Mouse (Mus musculus): Measurements from ENCODE around the gene Prc1.
A peak's percentile ranks its signal among the peaks of the same experiment; 100 is the strongest.
"Not testable (repeated sequence)": the region's sequence is repeated elsewhere in the genome, so short reads cannot be mapped to it uniquely, and the experiment has no call there.

The Prc1 gene

GRCm38 (mm10) chr7:80284391-80284790 lies 9.9 kb upstream of the Prc1 start:
- no peak for DNase-seq (ENCODE audit: low spot score in 2 of 2)

- no peak for DNase-seq (ENCODE audit: low spot score in 2 of 2)
Measured at GRCm38 (mm10) chr7:80285725-80286124, 8.5 kb upstream of the Prc1 start.

GRCm38 (mm10) chr7:80287736-80288135 lies 6.5 kb upstream of the Prc1 start:
- DNase-seq (ENCODE audit: low spot score in 2 of 2), result no peak

GRCm38 (mm10) chr7:80294764-80295648 lies 756 bp downstream of the Prc1 start:
- DNase-seq (ENCODE audit: low spot score in 2 of 2), result no peak

- DNase-seq (ENCODE audit: low spot score in 2 of 2), result no peak
Measured at GRCm38 (mm10) chr7:80296462-80296861, 2.2 kb downstream of the Prc1 start.

- no peak for DNase-seq (ENCODE audit: low spot score in 2 of 2)
Measured at GRCm38 (mm10) chr7:80297041-80297440, 2.8 kb downstream of the Prc1 start.

GRCm38 (mm10) chr7:80298754-80299153 lies 4.5 kb downstream of the Prc1 start:
- no peak for DNase-seq (ENCODE audit: low spot score in 2 of 2)

- no peak for DNase-seq (ENCODE audit: low spot score in 2 of 2)
Measured at GRCm38 (mm10) chr7:80299568-80299967, 5.3 kb downstream of the Prc1 start.

GRCm38 (mm10) chr7:80301522-80301921 lies 7.3 kb downstream of the Prc1 start:
- DNase-seq (ENCODE audit: low spot score in 2 of 2), result no peak

- no peak for DNase-seq (ENCODE audit: low spot score in 2 of 2)
Measured at GRCm38 (mm10) chr7:80307766-80308165, 13.5 kb downstream of the Prc1 start.

- no peak for DNase-seq (ENCODE audit: low spot score in 2 of 2)
Measured at GRCm38 (mm10) chr7:80310771-80311170, 16.5 kb downstream of the Prc1 start.

- DNase-seq (ENCODE audit: low spot score in 2 of 2), result no peak
Measured at GRCm38 (mm10) chr7:80315733-80316132, 21.5 kb downstream of the Prc1 start.

GRCm38 (mm10) chr7:80317439-80318115 lies 23.3 kb downstream of the Prc1 start:
- DNase-seq (ENCODE audit: low spot score in 2 of 2), result no peak

GRCm38 (mm10) chr7:80318670-80319069 lies 24.4 kb downstream of the Prc1 start:
- no peak for DNase-seq (ENCODE audit: low spot score in 2 of 2)

GRCm38 (mm10) chr7:80319846-80320496 lies 25.7 kb downstream of the Prc1 start:
- DNase-seq (ENCODE audit: low spot score in 2 of 2), result no peak

GRCm38 (mm10) chr7:80323336-80323735 lies 29.1 kb downstream of the Prc1 start:
- no peak for DNase-seq (ENCODE audit: low spot score in 2 of 2)

GRCm38 (mm10) chr7:80324043-80324815 lies 30.0 kb downstream of the Prc1 start, which contains the start of gene Rccd1:
Gene Rccd1, minus strand, starts transcription at chr7:80324454.
- peak; percentile 87 to 92 for DNase-seq (ENCODE audit: low spot score in 2 of 2)

- DNase-seq (ENCODE audit: low spot score in 2 of 2), result not testable (repeated sequence)
Measured at GRCm38 (mm10) chr7:80324816-80325119, 30.5 kb downstream of the Prc1 start.

- no peak for DNase-seq (ENCODE audit: low spot score in 2 of 2)
Measured at GRCm38 (mm10) chr7:80325292-80325868, 31.1 kb downstream of the Prc1 start.

- DNase-seq (ENCODE audit: low spot score in 2 of 2), result no peak
Measured at GRCm38 (mm10) chr7:80326076-80326475, 31.8 kb downstream of the Prc1 start.

- no peak for DNase-seq (ENCODE audit: low spot score in 2 of 2)
Measured at GRCm38 (mm10) chr7:80330278-80330677, 36.0 kb downstream of the Prc1 start.

All from spleen, postnatal 14 days (tissue).